Mouse (Mus musculus) embryonic facial prominence, embryonic 11.5 days (tissue): Measurements from ENCODE around the gene Fgfr2. TPM values are rescaled to one million over a fixed set of nuclear protein-coding genes. Genes with fewer than 3 reads are reported as not detected.

ENCODE experiments used
- ATAC-seq: fragments of 200-750 bp; cut with Nextera tagmentation; replicated peaks from 2 replicates; pipeline ENCODE4 v1.8.0; 2017; ENCODE audit warnings: low read depth; ENCODE audit not compliant: insufficient number of reproducible peaks, low FRiP score, low TSS enrichment
- DNase-seq: peaks from one replicate; pipeline ENCODE4 v3.0.0-alpha.2; 2015; ENCODE audit warnings: low spot score
- H3K27ac ChIP-seq: fragments of 300-500 bp; sonication (generic); replicated peaks from 2 replicates; pipeline ENCODE4 v1.5.1; 2014; ENCODE audit warnings: mild to moderate bottlenecking, low read depth, low read length, control low read depth
- H3K27me3 ChIP-seq: fragments of 300-500 bp; sonication (generic); 2 replicates; pipeline ENCODE4 v1.6.1; 2014; ENCODE audit warnings: mild to moderate bottlenecking, low read length, moderate library complexity, mixed read lengths; ENCODE audit not compliant: control insufficient read depth, insufficient read depth
- H3K36me3 ChIP-seq: fragments of 300-500 bp; sonication (generic); replicated peaks from 2 replicates; pipeline ENCODE4 v1.6.1; 2014; ENCODE audit warnings: low read depth, mild to moderate bottlenecking, low read length, moderate library complexity, mixed read lengths; ENCODE audit not compliant: control insufficient read depth, insufficient read depth
- H3K4me1 ChIP-seq: fragments of 300-500 bp; sonication (generic); 2 replicates; pipeline ENCODE4 v1.6.1; 2014; ENCODE audit warnings: low read length, mixed read lengths; ENCODE audit not compliant: control insufficient read depth, insufficient read depth
- H3K4me2 ChIP-seq: fragments of 300-500 bp; sonication (generic); 2 replicates; pipeline ENCODE4 v1.6.1; 2014; ENCODE audit warnings: low read depth, mild to moderate bottlenecking, control low read depth, low read length, moderate library complexity
- H3K4me3 ChIP-seq: fragments of 300-500 bp; sonication (generic); 2 replicates; pipeline ENCODE4 v1.5.1; 2014; ENCODE audit warnings: low read depth, low read length, control low read depth
- H3K9ac ChIP-seq: fragments of 300-500 bp; sonication (generic); replicated peaks from 2 replicates; pipeline ENCODE4 v1.6.1; 2014; ENCODE audit warnings: mild to moderate bottlenecking, control low read depth, low read length
- H3K9me3 ChIP-seq: fragments of 300-500 bp; sonication (generic); replicated peaks from 2 replicates; pipeline ENCODE4 v1.6.1; 2016; ENCODE audit warnings: mild to moderate bottlenecking, low read length, inconsistent platforms, mixed read lengths; ENCODE audit not compliant: control insufficient read depth
- WGBS: fragments of 180-500 bp; shearing (Covaris S2); extraction: QIAGEN DNeasy Blood & Tissue Kit; methylation state at CpG from one replicate; pipeline ENCODE4 v1.1.7; 2014; 5-methylcytosine and 5-hydroxymethylcytosine counted together
- polyA plus RNA-seq: library from polyadenylated mRNA; unstranded; fragments of >200 nt; fragmentation: Nextera tagmentation; extraction: Ambion mirVana; gene quantifications from 2 replicates; pipeline ENCODE4 v1.2.1, GENCODE M21; 2014

Fgfr2 gene
- 75.6 and 87.9 TPM in 2 replicates for polyA plus RNA-seq

DNA sequence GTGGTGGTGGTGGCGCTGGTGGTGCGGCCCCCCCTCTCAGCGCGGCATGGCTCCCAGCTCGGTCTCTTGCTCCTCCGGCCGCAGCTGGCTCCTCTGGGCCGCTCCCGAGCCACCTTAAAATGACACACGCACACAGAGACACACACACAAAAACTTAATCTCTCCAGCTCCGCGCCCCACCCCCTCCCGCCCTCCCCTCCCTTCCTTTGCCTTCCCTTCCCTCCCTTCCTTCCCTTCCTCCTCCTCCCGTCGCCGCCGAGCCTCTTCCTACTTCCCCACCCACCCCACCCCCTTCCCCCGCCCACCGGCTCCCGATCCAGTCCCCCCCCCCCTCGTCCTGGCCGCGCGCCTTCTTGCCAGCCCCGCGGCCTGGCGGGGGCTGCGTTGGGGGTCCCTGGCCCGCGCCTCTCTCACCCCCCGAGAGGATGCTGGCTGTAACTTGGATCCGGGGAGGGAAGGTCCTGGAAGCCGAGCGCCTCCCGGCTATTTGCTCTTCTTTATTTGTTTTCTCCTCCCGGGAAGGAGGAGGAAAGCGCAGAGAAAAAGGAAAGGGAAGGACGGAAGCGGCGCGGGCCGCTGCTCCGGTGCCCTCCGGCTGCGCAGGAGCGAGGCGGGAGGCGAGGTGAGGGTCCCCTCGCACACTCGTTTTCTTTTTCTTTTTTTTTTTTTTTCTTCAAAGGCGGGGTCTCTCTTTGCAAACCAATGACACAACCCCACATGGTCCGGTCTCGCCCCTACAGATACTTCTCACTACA is at the start of gene Fgfr2:
Gene Fgfr2 (minus strand): TSS at position 107 of the 755 bp plus-strand sequence.
- Histone ChIP-seq H3K9ac (peak within 1 kb of the TSS; percentile 98), H3K27ac (peak within 1 kb of the TSS; percentile 99), H3K4me1 (0 out of 2 replicates have a peak, but pooled peaks cover 3% of the 10 kb centered on the region), H3K4me3 (peak within 1 kb of the TSS; percentile 95), H3K9me3 (no peaks in the 10 kb centered on the region), H3K36me3 (no peaks in the 10 kb centered on the region), H3K4me2 (peak within 1 kb of the TSS; percentile 92), H3K27me3 (no peaks in the 10 kb centered on the region)
- WGBS = under 1% methylated on average over 37 of the region's 53 CpGs
- peak; percentile 82 for DNase-seq
- peak; percentile 69 for ATAC-seq

- H3K9me3 ChIP-seq = no peaks in the 10 kb centered on the region
- H3K4me3 ChIP-seq = no peak overlapping the region
- ATAC-seq (no peak), DNase-seq (no peak)
- WGBS = 82% methylated on average over 4 of the region's 4 CpGs
- no peak overlapping the region for H3K27ac ChIP-seq
- no peak overlapping the region for H3K9ac ChIP-seq
- no peaks in the 10 kb centered on the region for H3K4me1 ChIP-seq
- no peaks in the 10 kb centered on the region for H3K27me3 ChIP-seq
- H3K4me2 ChIP-seq = no peak overlapping the region
- H3K36me3 ChIP-seq = no peaks in the 10 kb centered on the region
These were observed 48.4 kb upstream of the Fgfr2 start for GRCm38 (mm10) chr7:133171403-133172032.

- Histone ChIP-seq H3K27ac (no peak overlapping the region), H3K9ac (no peak overlapping the region), H3K27me3 (no peaks in the 10 kb centered on the region), H3K36me3 (no peaks in the 10 kb centered on the region), H3K9me3 (no peaks in the 10 kb centered on the region), H3K4me2 (no peak overlapping the region), H3K4me3 (no peak overlapping the region), H3K4me1 (no peaks in the 10 kb centered on the region)
- ATAC-seq (no peak), DNase-seq (no peak)
- WGBS = 94% methylated on average over 3 of the region's 3 CpGs
These were observed 45.8 kb upstream of the Fgfr2 start for GRCm38 (mm10) chr7:133168928-133169327.

DNA sequence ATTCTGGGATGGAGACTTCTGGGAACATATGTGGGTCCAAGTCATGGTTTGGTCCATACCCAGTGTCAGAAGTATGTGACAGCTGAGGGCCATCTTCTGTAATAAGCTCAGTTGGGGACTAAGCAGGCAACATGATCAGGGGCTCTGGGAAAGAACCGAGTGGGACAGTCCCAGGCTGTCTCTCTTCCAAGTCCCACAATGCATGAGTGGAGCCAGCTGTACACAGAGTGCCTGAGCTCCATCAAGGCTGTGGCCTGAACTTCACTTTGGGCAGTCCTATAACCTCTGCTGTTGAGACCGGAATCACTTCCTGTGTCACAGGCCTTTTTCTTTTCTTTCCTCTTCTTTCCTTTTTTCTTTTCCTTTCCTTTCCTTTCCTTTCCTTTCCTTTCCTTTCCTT is 44.8 kb upstream of the Fgfr2 start:
- H3K4me3 ChIP-seq = no peak overlapping the region
- DNase-seq (no peak), ATAC-seq (no peak)
- H3K27ac ChIP-seq = no peak overlapping the region
- H3K4me1 ChIP-seq = no peaks in the 10 kb centered on the region
- WGBS = 98% methylated on average over 2 of the region's 2 CpGs
- H3K9ac ChIP-seq = no peak overlapping the region
- H3K9me3 ChIP-seq = no peaks in the 10 kb centered on the region
- H3K4me2 ChIP-seq = no peak overlapping the region
- H3K27me3 ChIP-seq = no peaks in the 10 kb centered on the region
- no peaks in the 10 kb centered on the region for H3K36me3 ChIP-seq

DNA sequence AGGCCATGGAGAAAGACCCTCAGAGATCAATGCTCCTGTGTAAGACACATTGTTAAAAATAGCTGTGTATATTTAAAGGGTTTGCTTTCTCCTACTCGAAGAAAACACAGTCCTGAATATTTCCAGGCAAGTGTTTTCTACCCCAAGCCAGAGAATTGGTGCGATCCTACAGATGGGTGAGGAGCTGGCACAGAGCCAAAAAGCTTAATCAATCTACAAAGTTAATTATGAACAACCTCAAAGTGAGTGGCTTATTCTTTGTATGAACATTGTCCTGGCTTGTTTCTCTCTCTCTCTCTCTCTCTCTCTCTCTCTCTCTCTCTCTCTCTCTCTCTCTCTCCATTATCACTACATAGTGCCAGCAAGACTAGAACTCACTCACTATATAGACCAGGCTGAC is 41.6 kb upstream of the Fgfr2 start:
- Histone ChIP-seq H3K4me3 (no peak overlapping the region), H3K9me3 (no peaks in the 10 kb centered on the region), H3K36me3 (no peaks in the 10 kb centered on the region), H3K27ac (no peak overlapping the region), H3K4me2 (no peak overlapping the region), H3K27me3 (no peaks in the 10 kb centered on the region), H3K9ac (no peak overlapping the region), H3K4me1 (no peaks in the 10 kb centered on the region)
- DNase-seq = no peak
- ATAC-seq = no peak
- WGBS = 66% methylated on average over 2 of the region's 2 CpGs

DNA sequence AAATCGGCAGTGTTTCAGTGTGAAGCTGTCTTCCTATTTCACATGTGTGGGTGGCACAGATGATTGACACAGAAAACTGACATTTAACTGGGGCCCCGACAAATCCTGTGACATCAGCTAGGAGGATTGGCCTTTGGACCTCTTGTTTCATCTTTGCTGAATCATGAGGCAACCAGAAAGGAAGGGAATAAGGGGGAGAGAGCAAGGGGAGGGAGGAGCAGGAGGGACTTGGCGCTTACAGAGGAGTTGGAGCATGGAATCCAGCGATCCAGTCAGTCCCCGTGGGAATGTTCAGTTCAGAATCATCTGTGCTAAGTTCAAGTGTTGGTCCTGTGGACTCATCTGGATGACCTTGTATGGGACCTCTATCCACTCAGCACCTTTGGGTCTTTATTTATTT is 39.9 kb upstream of the Fgfr2 start:
- H3K9me3 ChIP-seq = no peaks in the 10 kb centered on the region
- no peaks in the 10 kb centered on the region for H3K36me3 ChIP-seq
- 65% methylated on average over 5 of the region's 5 CpGs for WGBS
- H3K4me2 ChIP-seq = no peak overlapping the region
- DNase-seq (no peak), ATAC-seq (no peak)
- H3K9ac ChIP-seq = no peak overlapping the region
- no peak overlapping the region for H3K27ac ChIP-seq
- H3K4me3 ChIP-seq = no peak overlapping the region
- H3K27me3 ChIP-seq = no peaks in the 10 kb centered on the region
- H3K4me1 ChIP-seq = no peaks in the 10 kb centered on the region

- H3K4me3 ChIP-seq = no peak overlapping the region
- H3K4me2 ChIP-seq = no peak overlapping the region
- WGBS = 44% methylated on average over 2 of the region's 2 CpGs
- DNase-seq = no peak
- H3K9me3 ChIP-seq = no peaks in the 10 kb centered on the region
- no peak for ATAC-seq
- H3K4me1 ChIP-seq = no peaks in the 10 kb centered on the region
- no peaks in the 10 kb centered on the region for H3K36me3 ChIP-seq
- no peaks in the 10 kb centered on the region for H3K27me3 ChIP-seq
- no peak overlapping the region for H3K9ac ChIP-seq
- H3K27ac ChIP-seq = no peak overlapping the region
These were observed 39.0 kb upstream of the Fgfr2 start for GRCm38 (mm10) chr7:133162131-133162530.

GRCm38 (mm10) chr7:133161362-133162080 is 38.4 kb upstream of the Fgfr2 start:
- DNase-seq = peak; percentile 13
- 59% methylated on average over 7 of the region's 7 CpGs for WGBS
- Histone ChIP-seq H3K4me1 (no peaks in the 10 kb centered on the region), H3K4me2 (no peak overlapping the region), H3K4me3 (no peak overlapping the region), H3K27ac (no peak overlapping the region), H3K27me3 (no peaks in the 10 kb centered on the region), H3K9ac (no peak overlapping the region), H3K9me3 (no peaks in the 10 kb centered on the region), H3K36me3 (no peaks in the 10 kb centered on the region)
- no peak; the same call in 1 of the 2 replicates for ATAC-seq
